Mouse (Mus musculus): ENCODE results near the gene Nop16.
"Not testable (repeated sequence)": the region's sequence is repeated elsewhere in the genome, so short reads cannot be mapped to it uniquely, and the experiment has no call there.

The Nop16 gene

DNA sequence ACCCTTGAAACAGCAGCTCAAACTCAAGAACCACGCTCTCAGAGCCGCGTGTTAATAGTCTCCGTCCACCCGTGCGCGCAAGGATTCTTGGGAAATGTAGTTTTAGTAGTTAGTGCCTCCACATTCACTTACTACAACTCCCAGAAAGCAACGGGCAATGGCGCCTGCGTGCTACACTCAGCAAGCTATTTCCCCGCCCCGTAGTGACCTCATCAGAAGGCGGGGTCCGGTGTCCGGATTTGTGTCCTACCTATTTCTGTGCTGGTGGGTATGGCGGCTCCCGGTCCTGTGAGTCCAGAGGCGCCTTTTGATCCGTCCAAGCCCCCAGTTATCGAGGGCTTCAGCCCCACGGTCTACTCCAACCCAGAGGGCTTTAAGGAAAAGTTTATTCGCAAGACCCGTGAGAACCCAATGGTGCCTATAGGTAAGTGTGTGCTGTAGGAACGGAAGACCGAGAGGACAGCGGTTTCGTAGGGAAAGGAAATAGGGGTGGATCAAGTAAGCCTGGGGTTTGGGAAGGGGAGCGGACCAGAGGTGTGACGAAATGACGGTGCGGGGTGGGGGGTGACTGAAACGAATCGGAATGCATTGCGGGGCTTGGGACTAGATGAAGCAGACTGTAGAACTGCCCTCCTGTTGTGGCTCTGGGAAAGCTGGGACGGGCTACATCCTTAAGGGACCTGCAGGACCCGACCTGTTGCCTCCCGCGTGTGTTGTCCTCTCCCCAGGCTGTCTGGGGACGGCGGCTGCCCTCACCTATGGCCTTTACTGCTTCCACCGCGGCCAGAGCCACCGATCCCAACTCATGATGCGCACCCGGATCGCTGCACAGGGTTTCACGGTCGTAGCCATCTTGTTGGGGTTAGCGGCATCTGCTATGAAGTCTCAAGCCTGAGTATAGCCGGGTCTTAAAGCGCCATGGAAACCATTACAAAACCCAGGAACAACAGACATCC is at the start of gene Nop16, which contains the start of gene Higd2a:
Gene Nop16 (minus strand): TSS at position 95 of the 956 bp plus-strand sequence.
Gene Higd2a (plus strand): TSS at position 212 of the 956 bp plus-strand sequence.
- DNase-seq: peak; percentile 99

DNA sequence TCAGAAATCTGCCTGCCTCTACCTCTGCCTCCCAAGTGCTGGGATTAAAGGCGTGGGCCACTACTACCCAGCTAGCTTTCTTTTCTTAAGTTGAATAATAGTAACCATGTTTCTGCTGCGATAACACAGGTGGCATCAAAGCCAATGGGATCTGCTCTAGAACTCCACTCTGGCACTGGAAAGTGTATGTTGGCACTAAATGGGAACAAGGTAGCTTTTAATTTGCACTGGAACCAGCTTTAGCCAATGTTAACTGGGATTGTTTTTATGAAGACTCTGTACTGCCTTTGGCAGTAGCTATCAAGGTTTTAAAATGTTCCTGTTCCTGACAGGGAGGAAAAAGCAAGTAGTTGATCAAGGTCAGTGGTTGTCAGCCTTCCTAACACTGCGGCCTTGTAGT is 45.1 kb upstream of the Nop16 start:
- DNase-seq: no peak

DNA sequence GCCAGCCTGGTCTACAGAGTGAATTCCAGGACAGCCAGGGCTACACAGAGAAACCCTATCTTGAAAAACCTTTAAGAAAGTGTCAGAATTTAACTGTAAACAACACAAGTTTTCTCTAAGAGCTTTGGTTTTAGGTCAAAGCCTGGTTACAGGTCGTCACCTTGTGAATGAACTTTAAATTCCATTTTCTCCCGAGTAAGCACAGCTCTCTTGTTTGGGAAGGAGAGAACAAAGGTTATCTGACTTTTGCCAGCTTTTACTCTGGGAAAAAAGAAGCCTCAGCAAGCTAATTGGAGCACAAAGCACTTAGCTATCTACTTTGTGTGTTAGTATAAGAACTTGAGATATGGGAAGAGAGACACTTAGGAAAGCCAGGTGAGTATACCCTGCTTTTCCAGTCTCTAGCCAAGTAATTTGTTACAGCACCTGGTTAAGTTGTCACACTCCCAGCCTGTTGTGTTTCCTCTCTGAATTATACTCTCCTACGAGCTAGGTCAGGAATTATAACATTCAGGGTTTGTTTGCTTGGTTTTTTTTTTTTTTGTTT is 42.9 kb upstream of the Nop16 start:
- peak; percentile 21 to 53 for DNase-seq

DNA sequence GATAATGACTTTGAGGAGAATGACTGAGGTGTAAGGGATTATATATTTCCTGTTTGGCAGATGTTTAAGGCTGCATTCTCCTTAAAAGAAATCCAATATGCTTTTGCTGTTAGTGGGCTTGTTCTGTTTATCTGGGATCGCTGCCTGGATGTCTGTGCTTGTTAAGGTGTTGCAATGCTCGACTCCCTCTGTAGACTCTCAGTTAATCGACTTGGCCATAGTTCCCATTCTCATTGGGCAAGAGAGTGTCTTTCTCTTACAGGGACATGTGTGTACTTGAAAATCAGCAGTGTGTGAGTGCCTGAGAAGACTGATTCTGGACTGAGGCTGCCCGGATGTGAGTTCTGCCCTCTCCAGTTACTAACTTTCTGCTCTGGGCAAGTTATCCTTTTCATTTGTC is 39.2 kb upstream of the Nop16 start:
- no peak for DNase-seq

DNA sequence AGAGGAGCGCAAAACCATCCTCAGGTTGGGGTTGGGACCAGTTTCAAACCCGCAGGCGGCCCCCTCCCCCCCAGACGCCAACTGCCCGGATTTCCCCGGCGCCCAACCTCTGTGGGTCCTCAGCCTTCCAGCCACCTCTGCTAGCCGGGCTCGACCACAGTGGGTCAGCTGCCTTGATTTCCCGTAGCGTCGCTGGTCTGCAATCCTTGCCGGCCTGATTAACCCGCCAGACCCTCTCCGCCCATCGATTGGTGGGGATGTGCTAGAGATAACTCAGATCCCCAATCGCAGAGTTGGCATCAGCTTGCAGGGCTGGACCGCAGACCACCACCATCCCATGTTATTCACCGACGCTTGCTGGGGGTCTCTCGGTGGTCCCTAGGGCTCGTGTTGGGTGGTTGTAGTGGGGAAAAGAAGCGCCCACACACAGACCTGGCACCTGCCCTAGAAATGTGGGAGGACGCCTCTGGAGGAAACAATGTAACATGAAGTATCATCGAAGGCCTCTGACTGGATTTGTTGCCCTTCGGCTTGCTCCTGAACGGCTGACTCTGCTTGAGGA is 32.2 kb upstream of the Nop16 start:
- DNase-seq: no peak

DNA sequence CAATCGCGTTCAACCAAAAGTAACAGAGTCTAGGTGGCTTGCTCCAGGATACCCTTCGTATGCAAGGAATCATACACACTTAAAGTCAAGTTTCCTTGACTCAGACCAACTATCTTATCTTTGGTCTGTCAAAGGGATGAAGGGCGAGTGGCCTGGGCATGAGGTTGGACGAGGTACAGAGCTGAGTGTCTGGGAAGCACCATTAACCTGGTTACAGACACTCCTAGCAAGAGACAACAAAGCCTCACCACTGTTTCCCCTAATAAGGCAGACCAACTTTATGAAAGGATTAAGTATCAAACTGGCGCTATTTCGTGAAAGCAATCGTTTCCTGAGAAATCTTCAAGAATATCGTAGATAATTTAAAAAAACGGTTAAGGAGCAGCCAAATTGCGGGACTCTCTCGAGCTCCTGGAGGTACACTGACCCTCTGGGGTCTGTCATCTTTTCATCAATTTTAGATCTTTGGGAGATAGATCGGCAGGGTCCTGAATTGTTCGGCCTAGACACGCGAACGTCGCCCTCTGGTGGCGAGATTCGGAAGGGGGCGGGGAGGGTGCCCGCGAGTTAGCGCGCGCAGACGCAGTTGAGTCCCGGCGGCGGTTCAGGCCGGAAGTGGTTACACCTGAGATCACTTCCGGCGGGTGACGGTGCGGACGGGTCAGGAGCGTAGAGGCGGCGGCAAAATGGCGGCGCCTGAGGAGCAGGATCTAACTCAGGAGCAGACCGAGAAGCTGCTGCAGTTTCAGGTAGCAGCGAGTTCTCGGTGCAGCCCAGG is 31.5 kb upstream of the Nop16 start, which contains the start of gene Faf2:
Gene Faf2 (plus strand): TSS at position 630 of the 778 bp plus-strand sequence.
- peak; percentile 96 to 99 for DNase-seq

DNA sequence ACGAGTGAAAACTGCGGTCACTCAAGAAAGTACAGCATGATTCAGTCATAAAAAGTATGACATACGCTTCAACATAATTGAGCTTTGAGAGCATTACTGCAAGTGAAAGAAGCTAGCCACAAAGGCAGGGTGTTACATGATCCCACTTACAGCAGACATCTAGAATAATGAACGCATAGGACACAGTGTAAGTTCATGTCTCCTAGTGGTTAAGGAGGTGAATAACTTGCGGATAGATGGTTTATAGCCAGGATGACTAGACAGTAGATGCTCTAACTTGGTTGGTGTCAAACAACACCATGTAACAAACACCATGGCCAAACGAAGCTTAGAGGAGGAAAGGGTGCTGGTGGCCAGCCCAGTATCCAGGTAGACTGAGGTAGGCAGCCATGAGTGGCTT is 27.1 kb upstream of the Nop16 start:
- DNase-seq: no peak

DNA sequence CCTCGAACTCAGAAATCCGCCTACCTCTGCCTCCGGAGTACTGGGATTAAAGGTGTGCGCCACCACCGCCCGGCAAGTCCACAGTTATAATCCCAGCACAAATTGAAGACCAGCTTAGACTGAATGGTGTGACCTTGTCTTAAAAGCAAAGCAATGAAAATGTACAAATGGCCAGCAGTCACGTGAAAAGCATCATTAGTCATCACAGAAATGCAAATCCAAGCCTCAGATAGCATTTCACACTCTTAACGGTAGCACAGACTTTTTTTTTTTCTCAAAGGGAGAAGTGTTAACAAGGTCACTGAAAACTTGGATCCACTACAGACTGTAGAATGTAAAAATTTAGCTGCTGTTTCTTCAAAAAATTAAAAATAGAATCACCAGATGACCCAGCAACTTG is 26.4 kb upstream of the Nop16 start:
- DNase-seq: no peak

DNA sequence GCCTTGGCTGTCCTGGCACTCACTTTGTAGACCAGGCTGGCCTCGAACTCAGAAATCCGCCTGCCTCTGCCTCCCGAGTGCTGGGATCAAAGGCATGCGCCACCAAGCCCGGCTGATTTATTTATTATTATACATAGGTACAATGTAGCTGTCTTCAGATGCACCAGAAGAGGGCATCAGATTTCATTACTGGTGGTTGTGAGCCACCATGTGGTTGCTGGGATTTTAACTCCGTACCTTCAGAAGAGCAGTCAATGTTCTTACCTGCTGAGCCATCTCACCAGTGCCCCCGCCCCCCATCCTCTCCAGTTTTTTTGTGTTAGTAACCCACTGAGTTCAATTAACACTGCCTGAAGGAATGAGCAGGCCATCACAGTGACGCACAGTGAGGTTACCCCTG is 23.3 kb upstream of the Nop16 start:
- not testable (repeated sequence) for DNase-seq

DNA sequence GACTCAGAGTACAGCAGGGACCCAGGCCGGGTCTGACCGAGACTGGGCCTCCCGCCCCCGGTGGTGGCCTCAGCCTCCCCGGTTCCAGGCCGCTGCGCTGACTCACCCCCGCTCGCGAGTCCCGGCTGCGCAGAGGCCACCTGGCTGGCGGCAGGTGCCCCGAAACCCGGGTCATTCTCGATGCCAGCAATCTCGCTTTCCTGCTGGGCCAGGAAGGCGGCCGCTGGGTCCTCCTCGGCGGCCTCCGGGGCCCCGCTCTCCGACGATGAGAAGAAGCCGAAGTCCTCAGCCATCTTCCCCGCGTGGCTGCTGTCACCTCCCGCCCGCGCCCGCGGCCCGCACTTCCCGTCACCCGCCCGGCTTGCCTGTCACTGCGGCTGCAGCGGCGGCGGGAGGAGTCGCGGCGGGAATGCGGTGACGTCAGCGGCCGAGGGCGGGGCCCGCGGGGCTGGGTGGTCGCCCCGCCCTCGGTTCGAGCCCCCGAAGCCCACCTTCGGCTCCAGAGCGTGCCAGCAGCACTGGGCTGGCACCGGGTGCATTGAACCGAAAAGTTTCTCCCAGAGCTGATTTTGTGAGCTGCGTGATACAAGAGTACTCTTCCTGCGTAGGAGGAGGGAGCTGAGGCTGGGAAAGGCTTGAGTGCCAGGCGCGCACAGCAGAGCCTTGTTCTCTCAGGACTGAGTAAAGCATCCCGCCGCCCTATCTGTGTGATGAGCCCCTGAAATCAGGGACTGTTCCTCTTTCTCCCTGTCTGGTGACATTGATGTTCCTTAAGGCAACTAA is 21.3 kb upstream of the Nop16 start, which contains the start of gene Cltb:
Gene Cltb (minus strand): TSS at position 373 of the 783 bp plus-strand sequence.
- DNase-seq: peak; percentile 76 to 86

DNA sequence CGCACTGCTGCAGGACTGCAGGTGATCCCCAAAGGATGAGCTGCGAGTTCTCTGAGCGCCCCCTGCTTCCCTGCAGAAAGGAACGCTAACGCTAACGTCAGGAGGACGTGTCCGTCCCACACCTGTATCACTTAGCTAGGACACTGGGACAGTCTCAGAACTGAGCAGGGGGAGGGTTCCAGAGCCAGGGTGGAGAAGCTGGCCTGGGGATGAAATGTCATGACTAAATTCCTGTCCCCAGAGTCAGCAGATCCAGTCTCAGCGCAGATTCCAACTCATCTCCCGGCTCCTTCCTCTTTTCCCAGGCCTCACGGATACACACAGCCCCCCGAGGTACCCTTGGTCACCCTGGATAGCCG is 20.7 kb upstream of the Nop16 start:
- DNase-seq: no peak

DNA sequence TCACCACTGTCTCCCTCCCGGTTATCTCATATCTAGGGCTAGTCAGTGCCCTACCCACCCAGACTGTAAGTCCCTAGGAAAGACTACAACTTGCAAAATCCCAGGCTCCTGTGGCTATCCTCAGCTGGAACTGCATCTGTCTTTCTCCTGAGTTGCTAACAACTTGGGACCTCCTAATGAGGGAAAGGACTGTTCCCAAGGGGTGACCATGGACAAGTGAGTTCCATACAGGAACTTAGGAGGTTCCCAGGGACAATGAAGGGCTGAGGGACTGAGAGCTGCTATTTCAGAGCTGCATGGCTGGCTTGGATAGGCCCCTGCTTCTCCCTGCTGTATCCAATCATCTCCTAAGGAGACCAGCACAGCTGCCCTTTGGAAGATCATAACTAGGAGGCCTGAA is 19.4 kb upstream of the Nop16 start:
- DNase-seq: no peak

DNA sequence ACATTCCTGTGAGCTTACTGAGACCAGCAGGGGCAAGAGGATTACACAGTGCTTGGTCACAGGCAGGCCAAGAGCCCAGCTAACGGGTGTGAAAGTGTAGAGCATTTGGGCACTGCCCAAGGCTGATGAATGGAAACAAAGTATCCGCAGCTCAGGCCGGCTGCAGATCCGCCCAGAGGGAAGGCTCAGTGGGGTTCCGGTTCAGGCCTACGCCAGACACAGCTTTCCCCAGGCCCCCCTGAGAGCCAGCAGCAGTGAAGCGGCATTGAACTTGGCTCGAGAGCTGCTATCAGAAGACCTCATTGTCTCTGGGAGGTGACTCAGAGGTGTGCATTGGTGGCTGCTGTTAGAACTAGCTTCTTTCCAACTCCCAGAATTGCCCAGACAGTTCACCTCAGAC is 18.8 kb upstream of the Nop16 start:
- DNase-seq: no peak

DNA sequence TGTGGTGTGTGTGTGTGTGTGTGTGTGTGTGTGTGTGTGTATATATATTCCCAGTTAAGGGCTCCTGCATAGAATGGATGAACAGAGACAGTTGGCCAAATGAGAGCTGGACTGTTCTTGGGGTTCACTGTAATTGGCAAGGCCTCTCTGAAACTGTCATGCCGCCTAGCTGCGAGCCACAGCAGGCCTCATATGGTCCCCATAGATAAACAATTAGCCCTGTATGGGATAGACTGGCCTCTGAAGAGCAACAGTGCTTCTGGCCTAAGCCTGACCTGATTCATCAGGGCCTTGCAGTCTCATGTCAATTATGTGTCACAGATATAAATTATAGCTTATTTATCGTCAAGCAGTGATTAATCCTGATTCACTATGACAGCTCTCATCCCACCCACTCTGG is 18.1 kb upstream of the Nop16 start:
- DNase-seq: no peak

DNA sequence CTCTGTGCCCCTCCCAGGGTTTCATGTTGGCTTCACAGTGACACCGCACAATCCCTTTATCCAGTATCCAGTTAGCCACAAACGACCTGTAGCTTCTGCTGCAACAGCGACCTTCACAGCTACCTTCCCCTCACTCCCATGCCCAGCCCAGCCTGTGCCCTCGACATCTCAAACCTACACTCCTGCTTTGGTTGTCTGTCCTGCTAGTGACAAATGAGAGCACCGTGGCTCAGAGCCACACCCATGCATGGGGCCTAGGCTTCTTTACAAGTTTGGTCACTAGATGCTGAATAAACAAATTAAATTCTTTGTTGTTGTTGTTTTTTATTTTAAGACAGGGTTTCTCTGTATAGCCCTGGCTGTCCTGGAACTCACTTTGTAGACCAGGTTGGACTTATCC is 17.3 kb upstream of the Nop16 start:
- no peak for DNase-seq

DNA sequence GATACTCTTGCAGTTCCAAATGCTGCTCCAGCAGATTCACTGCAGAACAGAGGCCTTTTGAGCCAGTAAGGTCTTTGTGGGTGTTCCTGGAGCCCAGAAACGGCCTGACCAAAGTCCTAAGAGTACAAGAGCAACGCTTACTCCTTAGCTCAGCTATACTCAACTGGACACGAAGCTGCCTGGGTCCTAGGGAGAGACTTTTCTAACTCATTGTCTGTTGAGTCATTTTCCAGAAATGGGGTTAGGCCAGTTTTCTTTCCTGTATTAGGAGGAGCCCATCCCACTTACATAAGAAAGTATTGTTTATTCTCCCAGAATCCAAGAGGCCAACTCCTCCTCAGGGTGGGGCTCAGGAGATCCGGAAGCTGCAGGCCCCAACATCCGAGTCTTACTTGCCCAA is 15.5 kb upstream of the Nop16 start:
- peak; percentile 58 to 64 for DNase-seq

DNA sequence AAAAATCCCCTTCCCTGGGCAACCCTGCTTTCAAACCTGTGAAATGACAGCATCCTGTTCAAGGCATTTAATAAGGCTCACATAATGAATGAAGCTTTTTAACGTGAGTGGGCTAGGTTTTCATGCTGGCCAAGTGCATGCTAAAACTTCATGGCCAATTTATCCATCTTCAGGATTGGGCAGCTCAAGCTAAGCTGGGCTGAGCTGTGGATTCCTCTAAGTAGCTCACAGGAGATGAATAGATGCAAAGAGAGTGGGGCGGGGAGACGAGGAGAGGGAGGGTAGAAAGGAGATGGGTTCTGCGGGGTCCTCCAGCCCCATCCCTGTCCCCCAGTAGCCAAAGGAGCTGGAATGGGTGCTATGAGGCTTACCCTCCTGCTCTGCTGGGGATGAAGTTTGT is 14.3 kb upstream of the Nop16 start:
- DNase-seq: no peak

DNA sequence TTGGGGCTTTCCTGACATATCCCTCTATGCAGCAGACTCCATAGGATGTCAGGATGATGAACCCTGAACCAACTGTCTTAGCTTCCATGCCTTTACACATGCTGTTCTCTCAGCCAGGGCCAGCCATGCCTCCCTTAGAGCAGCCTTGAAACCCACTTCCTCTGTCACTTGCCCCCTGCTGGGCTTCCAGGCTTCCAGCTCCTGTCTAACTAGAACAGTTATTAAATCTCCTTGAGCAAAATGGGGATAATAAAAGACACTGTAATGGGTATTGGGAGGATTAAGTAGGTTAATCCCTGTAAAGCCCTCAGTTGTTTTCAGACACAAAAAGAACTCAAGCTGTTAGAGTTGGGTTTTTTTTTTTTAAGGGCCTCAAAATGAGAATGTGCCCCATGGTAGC is 13.6 kb upstream of the Nop16 start:
- no peak for DNase-seq

DNA sequence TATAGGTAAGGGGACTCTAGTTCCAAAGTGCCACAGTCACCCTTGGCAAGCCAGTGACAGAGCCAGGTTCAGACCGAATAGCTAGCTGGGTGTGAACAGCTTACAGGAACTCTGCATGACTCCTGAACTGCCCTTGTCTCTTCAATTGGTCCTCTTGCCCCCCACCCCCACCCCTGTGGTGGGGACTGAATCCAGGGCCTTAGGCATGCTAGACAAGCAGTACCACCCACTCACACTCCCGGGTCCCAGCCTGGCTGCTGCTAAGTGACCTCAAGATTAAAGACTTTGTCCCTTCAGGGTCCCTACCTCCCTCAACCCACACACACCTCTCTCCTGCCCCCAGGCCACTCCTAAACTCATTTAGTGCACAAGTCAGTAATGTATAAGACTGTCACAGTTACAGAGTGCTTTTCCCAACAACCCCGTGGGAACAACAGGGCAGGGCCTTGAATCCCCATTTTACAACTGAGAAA is 12.8 kb upstream of the Nop16 start:
- no peak for DNase-seq

DNA sequence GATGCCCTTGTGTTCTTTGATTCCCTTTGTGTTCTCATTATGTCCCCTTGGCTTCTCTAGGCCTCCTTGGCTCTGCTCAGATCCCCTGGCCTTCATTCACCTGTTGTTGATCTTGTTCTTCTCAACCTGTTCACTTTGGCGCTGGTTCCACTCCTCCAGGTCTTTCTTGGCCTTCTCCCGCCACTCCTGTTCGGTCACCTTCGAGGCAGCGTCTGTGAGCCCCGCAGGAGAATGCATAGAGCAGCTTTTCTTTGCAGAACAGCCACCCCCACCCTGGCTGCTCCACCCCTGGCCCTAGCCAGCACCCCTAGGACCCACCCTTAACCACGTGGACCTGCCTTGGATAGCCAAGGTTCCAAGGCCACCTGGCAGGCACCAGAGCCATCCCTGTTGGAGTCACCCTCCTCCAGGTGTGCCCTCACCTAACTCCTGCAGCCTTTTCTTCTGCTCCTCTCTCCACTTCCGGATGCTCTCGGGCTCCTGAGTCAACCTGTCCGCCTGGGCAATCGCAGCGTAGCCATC is 8.8 kb upstream of the Nop16 start:
- no peak for DNase-seq

DNA sequence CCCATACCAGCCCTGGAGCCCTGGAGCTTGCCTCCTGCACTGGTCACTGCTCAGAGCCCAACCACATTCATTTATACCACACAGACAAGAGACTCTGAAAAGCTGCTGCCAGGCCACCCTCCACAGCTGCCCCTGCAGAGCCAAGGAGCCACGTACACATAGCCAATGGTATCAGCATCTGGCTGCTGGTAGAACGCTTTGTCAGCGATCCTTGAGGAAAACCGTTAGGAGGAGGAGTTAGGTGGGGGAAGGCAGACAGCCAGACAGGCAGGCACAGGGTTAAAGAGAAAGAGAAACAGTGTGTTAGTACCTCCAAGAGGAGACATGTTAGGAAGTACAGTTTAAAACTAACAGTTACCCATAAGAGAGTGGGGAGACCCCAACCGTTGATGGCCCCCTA is 7.0 kb upstream of the Nop16 start:
- peak in 1 of 2 experiments; percentile 51 for DNase-seq
